Mouse (Mus musculus): Measurements from ENCODE around the gene Paxx.

The Paxx gene

DNA sequence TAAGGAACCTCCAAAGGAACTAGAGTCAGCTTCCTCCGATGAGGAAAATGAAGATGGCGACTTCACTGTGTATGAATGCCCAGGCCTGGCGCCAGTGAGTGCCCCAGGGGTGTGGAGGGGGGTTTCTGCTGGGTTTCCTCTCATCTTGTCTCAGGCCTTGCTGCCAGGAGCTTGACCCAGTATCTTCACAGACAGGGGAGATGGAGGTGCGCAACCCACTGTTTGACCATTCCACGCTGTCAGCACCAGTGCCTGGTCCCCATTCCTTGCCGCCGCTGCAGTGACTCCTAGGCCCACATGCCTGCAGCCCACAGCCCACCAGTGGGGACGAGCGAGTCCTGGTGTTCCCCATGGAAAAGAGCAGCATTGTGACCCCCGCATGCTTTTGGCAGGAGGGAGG, 52.0 kb downstream of the Paxx start:
- DNase-seq (ENCODE audit: low read depth, low spot score) = no peak

All from c-Kit-negative CD71-positive TER-119-positive erythroid progenitor cells, embryonic 14.5 days (primary cell).